Mouse (Mus musculus) embryonic fibroblast, embryonic 13.5 days (primary cell): ENCODE measurements around the gene Lix1l.

Source experiments
- CTCF ChIP-seq: IDR thresholded peaks from 2 replicates; pipeline ENCODE4 v1.5.1; 2011; ENCODE audit warnings: mild to moderate bottlenecking, control low read depth, low read length, moderate library complexity, borderline replicate concordance; ENCODE audit not compliant: insufficient read depth
- POLR2A ChIP-seq: IDR thresholded peaks from 2 replicates; pipeline ENCODE4 v1.6.1; 2011; ENCODE audit warnings: low read depth, mild to moderate bottlenecking, control low read depth, low read length, moderate library complexity

GRCm38 (mm10) chr3:96597435-96597891 is 3.5 kb upstream of the Lix1l start:
- no peak for TF ChIP-seq CTCF
- no peak; the same call in 1 of the 2 replicates for TF ChIP-seq POLR2A
